Mouse (Mus musculus): ENCODE results near the gene Tapbpl.
A peak's percentile ranks its signal among the peaks of the same experiment; 100 is the strongest.
"Not testable (repeated sequence)": the region's sequence is repeated elsewhere in the genome, so short reads cannot be mapped to it uniquely, and the experiment has no call there.

Tapbpl gene

DNA sequence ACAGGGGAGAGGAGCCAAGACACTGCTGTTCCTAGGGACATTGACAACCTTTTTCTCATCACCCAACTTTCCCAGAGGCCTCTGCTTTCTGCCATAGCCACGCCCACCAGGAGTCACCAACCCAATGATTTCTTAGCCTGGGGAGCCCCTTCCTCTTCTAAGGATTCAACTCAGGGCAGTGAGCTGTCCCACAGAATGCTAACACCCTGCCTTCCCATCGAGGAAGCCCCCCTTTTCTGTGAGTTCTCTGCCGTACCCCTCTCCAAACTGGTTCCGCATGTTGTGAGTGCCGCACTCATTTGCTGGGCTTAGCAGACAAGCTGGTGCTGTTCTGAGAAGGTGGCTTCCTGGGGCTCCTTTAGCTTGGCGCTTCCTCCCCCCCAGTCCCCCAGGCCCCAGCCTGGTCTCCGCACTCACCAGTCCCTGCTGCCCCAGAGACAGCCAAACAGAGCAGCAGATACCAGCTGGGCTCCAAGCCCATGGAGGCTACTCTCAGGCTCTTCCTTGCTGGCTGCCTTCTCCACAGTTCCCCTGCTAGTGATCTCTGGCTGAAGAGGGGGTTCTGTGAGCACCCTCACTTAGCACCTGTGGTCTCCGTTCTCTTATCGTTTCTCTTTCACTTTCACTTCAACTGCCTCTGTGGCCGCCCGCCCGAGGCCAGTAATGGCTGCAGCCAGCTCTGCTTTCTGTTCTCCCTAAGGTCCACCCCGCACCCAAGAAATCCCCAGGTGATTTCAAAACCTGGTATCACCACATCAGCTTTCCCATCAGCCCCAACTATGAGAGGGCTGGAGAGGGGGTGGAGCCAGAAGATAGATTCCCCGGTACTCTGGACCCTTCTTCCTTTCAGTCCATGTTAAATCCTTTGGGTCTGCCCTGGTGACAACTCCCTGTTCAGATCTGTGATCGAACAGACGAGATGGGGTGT is at the start of gene Tapbpl:
Tapbpl (minus strand) TSS at position 744 of the 928 bp plus-strand sequence.
- peak; percentile 58 for DNase-seq (ENCODE audit: low read depth, low spot score)

DNA sequence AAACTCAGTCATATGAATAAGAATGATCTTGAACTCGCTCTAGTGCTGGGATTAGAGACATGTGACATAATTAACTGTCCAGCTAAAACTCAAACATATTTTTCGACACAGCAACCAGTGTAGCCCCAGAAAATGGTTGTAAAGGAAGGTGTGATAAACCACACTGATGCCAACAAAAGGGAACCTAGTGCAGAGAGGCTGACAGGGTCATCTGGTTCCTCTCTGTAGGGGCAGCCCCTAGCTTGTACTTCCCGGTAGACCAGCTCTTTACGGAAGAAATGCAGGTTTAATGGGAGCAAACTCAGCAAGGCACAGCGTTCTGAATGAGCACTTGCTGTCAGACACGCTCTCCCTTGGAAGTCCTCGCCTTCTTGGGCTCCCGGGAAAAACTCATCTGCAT is 48.1 kb upstream of the Tapbpl start:
- no peak for DNase-seq (ENCODE audit: low read depth, low spot score)

DNA sequence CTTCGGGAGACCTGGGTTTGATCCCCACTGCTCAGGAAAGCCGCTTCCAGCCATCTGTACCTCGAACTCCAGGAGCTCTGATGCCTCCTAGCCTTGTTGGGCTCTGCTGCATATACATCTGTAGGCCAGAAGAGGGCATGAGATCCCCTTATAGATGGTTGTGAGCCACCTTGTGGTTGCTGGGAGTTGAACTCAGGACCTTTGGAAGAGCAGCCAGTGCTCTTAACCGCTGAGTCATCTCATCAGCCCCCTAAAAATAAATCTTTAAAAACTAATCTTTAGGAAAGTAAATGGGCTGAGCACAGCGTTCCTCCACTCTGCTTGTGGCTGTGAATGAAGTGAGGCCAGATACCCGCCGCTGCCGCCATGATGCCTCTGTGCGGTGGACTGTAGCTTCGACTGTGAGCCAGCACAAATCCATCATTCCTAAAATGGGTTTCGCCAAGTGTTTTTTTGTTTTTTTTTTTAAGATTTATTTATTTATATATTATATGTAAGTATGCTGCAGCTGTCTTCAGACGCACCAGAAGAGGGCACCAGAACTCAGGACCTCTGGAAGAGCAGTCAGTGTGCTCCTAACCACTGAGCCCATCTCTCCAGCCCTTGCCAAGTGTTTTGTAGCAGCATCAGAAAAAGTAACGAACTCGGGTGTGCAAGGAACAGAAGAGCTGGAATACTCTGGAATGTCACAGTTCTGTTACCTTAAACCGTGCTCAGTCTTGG is 43.3 kb upstream of the Tapbpl start:
- DNase-seq (ENCODE audit: low read depth, low spot score): peak; percentile 81

DNA sequence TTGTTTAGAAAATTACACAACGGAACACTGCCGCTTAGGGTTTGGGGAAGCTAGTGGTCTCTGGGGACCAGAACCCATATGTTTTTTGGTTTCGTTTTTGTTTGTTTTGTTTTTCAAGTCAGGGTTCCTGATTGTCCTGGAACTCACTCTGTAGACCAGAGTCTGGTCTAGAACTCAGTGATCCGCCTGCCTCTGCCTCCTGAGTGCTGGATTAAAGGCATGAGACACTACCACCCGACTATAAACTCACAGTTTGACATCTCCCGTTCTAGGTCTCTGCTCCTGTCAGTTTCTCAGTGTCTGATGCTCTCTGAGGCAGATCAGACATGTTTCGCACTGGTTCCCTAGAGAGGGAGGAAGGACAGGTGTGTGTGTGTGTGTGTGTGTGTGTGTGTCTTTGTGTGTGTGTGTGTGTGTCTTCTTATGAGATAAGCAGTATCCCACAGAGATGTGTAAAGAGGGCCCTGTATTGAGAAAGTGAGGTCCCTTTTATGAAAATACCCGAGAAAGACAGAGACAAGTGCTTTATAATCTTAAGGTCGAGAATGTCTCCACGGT is 40.6 kb upstream of the Tapbpl start:
- no peak for DNase-seq (ENCODE audit: low read depth, low spot score)

DNA sequence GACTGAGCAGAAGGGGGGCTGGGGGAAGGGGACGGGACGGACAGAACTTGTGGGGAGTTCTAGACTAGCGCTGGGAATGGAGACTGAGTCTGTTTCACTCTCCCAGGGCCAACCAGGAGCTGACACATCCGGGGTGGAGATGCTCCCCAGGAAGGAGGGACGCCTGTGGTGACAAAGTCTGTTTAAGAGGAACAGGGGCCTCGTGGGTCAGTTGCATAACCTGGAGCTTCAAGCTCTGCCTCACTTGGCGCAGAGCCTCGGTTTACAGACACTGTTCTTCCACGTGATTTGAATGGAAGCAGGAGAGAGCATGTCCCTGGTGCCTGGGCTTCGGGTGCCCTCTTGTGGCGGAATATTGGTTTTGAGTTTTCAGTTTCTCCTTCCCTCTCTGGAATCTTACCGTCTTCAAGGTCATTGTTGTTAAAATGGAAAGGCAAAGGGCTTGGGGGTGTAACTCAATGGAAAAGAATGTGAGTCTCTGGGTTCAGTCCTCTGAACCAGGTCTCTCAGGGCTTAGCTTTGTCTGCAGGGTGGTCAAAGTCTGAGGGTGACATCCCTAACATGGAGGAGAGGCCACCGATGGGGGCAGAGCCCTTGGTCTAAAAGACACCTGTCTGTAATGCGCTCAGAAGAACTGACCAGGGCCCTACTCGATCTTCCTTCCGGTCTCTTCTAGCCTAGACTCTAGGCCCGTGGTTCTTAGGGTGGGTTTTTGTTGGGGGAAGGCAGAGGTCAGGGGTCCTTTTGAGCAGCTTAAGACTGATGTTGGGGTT is 40.0 kb upstream of the Tapbpl start:
- peak; percentile 94 for DNase-seq (ENCODE audit: low read depth, low spot score)

DNA sequence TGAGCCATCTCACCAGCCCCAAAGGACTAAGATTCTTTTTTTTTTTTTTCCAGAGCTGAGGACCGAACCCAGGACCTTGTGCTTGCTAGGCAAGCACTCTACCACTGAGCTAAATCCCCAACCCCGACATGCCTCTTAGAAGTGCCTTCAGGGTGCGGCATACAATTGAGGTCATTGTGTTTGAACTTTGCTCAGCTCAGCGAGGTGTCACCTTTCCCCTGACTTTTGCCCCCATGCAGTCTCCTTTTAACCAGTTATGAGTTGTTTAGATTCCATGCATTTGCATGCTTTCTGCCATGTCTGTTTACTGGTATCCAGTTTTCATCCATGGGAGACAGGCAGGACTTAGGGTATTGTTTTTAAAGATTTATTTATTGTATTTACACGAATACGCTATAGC is 37.1 kb upstream of the Tapbpl start:
- peak; percentile 62 for DNase-seq (ENCODE audit: low read depth, low spot score)

DNA sequence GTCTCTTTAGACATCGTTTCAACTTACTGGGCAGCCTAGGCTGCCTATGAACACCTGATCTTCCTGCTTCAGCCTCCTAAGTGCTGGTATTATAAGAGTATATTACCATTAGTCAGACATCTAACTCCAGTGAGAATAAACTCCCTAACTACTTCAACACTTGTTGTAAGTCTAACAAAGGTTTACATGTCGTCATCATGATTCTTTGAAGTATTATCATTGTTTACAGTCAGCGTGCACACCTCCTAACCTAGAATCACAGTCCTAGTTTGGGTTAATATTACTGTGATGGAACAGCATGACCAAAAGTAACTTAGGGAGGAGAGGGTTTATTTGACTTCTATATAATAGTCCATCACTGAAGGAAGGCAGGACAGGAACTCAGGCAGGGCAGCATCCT is 35.8 kb upstream of the Tapbpl start:
- DNase-seq (ENCODE audit: low read depth, low spot score): no peak

DNA sequence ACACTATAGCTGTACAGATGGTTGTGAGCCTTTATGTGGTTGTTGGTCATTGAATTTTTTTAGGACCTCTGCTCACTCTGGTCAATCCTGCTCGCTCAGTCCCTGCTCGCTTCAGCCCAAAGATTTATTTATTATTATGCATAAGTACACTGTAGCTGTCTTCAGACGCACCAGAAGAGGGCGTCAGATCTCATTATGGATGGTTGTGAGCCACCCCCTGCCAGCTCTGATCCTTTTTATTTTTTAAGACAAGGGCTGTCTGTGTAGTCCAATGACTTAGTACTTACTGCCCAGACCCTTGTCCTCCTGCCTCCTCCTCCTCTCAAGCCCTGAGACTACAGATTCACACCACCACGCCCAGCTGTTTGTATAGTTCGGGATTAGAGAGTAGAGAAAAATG is 34.9 kb upstream of the Tapbpl start:
- not testable (repeated sequence) for DNase-seq (ENCODE audit: low read depth, low spot score)

DNA sequence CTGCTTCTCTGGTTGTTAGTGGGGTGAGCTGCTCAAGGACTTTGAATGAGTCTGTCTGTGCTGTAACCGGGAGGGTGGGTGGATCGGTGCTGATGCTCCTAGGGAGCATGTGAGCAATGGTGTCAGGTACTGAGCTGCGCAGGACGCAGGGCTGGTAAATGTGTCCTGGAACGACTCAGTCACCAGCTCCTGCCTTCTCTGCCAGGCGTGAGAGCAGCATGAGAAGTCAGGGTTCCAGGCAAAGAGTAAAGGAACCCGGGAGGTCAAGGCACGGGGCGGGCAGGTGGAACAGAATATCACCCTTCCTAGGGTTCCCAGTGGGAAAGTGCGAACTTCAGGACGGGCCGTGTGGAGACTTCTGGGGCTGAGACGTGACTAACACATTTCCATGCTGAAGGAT is 34.4 kb upstream of the Tapbpl start:
- no peak for DNase-seq (ENCODE audit: low read depth, low spot score)

DNA sequence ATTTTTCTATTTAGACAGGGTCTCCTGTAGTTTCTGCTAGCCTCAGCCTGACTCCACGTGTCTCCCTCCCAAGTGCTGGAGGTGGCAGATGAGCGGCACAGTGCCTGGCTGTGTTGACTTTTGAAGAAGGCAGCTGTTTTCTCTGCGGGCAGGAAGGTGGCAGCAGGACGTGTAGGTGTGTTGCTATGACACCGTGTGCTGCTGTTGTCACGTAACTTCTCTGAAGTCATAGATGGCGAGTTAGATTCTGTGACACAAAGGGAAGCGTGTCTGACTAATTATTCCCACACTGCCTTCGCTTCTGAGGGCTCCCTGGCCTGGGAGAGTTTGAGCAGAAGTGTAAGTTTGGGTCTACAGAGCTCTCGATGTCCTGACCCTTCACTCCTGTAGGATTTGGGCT is 33.6 kb upstream of the Tapbpl start:
- DNase-seq (ENCODE audit: low read depth, low spot score): no peak

DNA sequence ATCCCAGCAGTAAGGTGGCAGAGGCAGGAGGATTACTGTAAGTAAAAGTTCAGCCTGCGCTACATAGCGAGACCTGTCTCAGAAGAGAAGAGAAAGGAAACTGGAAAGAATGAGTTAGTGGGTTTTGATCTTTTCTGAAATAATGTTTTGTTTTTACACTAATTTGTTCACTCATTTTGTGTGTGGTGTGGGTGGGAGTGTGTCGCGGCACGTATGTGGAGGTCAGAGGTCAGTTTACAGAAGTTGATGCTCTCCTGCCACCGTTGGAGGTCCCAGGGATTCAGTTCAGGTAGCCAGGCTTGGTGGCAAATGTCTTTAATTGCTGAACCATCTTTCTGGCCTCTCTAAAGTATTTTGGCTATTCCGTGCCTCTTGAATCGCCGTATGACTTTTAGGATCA is 32.6 kb upstream of the Tapbpl start:
- DNase-seq (ENCODE audit: low read depth, low spot score): no peak

DNA sequence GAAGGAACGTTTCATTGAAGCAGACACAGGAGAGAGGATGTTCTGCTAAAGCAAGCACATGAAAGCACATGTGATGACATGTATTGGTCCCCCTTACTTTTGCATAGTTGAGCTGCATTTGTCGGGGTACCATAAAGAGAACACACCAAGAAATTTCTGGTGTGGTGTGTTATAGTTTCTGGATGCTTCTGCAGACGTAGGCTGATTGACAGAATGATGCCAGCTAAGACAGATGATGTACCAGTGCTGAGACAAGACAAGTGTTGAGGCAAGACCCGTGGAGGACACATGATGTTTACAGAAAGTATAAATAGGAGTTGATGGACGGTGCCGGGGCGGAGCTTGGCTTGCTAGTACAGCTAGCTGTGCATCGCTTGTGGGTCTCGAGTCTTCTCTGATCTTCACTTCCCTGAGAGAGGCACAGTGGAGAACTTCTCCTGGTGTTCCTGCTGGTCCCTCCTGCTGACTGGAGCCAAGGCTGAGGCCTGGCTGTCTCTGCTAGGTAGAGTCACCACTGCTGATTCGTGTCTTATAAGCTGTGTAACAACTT is 28.4 kb upstream of the Tapbpl start:
- no peak for DNase-seq (ENCODE audit: low read depth, low spot score)

DNA sequence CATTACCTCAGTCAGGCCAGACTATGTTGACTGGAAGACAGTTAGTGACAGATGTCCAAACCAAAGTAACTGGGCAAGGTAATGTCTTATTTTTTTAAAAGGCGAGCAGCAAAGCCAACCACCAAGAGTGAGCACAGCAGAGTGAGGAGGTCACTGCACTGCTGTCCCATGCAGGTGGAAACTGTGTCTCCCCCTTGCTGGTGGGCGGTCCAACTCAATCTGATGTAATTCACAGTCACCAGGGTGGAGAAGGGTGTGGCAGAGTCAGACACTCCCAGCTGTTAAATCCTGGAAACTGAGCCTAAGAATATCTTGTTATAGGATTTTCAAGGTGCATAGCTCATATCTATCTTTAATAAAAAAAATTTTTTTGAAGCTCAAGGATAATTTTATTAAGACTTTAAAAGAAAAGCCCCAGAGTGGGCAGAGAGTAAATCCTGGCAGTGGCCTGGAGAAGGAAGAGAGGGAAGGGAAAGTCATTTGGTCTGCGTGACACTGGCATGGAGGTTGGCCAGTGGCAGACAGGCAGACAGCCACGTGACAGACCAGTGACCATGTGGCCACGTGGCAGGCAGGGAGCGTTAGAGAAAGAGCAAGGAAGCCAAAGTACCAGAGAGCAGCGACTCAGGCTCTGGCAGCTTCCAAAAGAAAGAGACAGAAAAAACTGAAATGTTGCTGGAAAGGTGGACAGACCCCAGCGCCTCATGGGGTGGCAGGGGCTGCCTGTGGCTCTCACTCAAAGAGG is 24.7 kb upstream of the Tapbpl start:
- no peak for DNase-seq (ENCODE audit: low read depth, low spot score)

DNA sequence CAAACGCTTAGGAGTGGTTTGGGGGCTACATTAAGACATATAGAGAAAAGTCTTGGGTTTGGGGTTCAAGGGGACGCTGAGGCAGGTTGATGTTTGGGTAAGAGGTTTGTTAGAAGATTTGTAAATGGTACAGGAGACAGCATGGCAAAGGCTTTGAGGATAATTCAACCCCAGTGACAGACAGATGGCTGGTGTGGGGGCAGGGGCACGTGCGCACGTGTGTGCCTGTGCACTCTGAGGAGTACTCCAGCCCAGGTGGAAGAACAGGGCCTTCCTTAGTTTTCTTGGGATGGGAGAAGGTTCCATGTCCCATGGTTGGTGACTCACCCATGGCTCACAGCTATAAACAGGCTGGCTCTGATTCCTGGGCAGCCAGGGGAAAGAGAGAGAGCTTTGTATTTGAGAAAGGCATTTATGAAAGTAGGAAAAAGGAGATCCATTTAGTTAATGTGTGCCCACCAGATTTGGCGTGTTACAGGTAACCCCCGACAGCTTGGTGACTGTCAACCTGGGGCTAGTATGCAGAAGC is 23.9 kb upstream of the Tapbpl start:
- DNase-seq (ENCODE audit: low read depth, low spot score): no peak

DNA sequence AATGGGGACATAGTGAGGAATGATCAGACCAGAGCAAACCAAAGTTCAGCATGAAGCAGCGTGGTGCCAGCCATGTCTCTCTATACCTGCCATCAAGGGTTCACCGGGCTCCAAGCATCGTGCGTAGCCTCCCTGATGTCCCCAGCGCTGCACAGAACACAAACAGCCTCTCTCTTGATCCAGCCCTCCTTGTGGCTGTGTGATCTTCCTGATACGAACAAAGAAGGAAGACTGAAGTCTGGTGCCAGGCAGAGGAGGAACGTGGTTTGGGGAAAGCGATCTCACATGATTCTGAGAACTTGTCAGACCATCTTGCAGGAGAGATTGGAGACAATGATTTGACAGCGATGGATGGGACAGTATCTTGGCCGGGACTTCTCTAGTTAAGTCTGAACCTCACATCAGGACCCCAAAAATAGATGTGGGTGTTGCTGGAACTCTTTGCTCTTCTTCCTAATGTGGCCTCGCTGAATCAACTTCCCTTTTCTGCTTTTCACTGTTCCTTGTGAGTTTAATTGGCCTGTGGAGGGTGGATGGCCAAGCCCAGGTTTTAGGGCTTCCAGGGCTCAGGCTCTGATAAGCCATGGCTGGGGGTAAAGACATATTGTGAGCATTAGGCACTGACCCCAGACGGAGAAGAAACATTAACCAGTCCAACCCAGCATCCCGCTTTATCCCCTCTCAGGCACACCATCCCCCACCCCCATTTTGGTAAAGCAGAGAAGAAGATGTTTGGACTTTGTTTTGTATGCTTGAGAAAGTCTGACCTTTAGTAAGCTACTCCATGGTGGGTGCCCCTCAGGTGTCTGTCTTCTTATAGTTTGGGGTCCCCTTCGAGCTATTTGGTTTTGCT is 22.4 kb upstream of the Tapbpl start:
- DNase-seq (ENCODE audit: low read depth, low spot score): no peak

DNA sequence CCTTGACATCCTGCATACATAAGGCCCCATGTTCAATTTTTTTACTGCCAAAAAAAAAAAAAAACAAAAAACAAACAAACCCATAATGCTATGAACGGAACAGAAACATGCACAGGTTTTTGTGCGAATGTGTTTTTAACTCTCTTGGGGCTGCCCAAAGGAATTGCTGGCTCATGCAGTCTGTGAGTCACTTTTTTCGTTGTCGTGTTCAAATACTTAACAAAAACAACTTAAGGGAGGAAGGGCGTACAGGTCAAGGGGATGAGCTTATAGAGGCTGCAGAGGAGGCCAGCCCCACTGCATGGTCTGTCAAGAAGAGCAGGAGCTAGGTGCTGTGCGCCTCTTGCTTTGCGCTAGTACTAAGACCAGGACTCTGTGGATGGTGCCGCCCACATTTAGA is 21.1 kb upstream of the Tapbpl start:
- no peak for DNase-seq (ENCODE audit: low read depth, low spot score)

DNA sequence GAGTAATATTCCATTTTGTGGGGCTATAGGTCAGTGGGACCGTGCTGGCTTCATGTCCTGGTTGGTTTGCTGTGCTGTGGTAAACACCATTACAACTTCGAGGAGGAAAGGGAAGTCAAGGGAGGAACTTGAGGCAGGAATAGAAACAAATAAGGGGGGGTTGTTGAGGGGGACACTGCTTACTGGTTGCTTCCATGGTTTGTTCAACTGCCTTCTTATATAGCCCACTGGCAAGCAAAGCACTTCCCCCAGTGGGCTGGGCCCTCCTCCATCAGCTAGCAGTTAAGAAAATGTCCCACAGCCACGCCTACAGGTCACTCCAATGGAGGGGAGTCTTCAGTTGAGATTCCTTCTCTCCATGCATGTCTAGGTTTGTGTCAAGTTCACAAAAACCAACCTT is 20.6 kb upstream of the Tapbpl start:
- DNase-seq (ENCODE audit: low read depth, low spot score): no peak

DNA sequence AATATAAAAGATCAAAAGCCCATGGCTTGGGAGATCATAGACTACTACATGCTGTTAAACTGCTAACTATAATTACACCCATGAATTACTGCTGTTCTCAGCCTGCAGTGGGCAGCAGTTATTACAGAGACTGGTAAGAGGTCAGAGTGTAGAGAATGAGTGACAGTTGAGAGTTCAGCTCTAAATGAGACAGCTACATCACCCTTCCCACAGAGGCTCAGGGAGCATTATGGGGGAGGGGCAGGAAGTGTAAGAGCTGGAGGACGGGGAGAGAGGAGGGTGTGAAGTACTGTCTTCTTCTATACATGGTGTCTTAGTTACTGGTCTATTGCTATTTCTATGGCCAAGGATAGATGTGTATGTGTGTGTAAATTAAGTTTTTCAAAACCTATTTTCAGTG is 12.9 kb upstream of the Tapbpl start:
- DNase-seq (ENCODE audit: low read depth, low spot score): no peak

DNA sequence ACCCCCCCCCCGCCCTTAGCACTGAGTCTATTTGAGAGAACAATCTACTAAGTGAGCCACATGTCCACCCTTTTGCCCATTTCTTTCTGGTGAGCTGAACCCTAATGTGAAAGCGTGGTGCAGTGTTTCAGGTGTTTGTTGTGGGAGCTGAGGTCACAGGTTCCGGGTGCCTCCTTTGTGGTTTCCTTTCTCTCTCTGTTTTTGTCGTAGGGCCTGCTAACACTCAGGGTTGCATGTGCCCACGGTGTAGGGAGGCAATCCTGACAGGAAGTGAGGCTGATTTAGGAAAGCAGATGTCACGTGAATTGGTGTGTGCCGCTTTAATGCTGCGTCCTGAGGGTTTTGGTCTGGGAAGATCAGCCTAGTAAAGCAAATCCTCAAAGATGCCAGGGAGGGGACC is 9.9 kb upstream of the Tapbpl start:
- no peak for DNase-seq (ENCODE audit: low read depth, low spot score)

DNA sequence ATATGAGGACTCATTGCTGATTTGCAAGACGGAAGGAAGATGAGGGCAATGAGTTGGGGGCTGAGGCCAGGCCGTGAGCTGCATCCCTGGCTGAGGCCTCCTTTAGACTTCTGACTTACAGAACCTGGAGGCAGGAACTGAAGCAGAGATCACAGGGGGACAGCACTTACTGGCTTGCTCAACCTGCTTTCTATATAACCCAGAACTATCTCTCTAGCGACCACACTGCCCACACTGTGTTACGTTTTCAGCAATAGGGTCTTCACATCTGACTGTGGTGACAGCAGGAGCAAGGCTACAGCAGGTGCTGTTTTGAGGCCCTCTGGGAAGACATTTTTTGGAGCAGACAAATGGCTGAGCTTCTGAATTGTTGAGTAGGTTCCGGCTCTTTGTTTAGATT is 9.0 kb upstream of the Tapbpl start:
- no peak for DNase-seq (ENCODE audit: low read depth, low spot score)

Measured in ZHBTc4 (cell line).